Mouse (Mus musculus) intestine, embryonic 14.5 days (tissue): Measurements from ENCODE around the gene Aprt. TPM values are rescaled to one million over a fixed set of nuclear protein-coding genes. Genes with fewer than 3 reads are reported as not detected.
A peak's percentile ranks its signal among the peaks of the same experiment; 100 is the strongest.

ENCODE experiments used
- ATAC-seq: fragments of 200-750 bp; cut with Nextera tagmentation; replicated peaks from 2 replicates; pipeline ENCODE4 v1.8.0; 2017; ENCODE audit warnings: low read depth, moderate number of reproducible peaks, moderate TSS enrichment, moderate library complexity; ENCODE audit not compliant: low FRiP score, low TSS enrichment
- DNase-seq: peaks from one replicate; pipeline ENCODE4 v3.0.0-alpha.2; 2018; ENCODE audit warnings: low spot score
- H3K27ac ChIP-seq: fragments of 300-500 bp; sonication (generic); 2 replicates; pipeline ENCODE4 v1.5.1; 2014; ENCODE audit warnings: low read depth, mild to moderate bottlenecking, control low read depth
- H3K27me3 ChIP-seq: fragments of 300-500 bp; sonication (generic); replicated peaks from 2 replicates; pipeline ENCODE4 v1.6.1; 2014; ENCODE audit warnings: low read length, control low read depth; ENCODE audit not compliant: control insufficient read depth, insufficient read depth
- H3K36me3 ChIP-seq: fragments of 300-500 bp; sonication (generic); 2 replicates; pipeline ENCODE4 v1.6.1; 2014; ENCODE audit warnings: low read length, control low read depth; ENCODE audit not compliant: control insufficient read depth, insufficient read depth
- H3K4me1 ChIP-seq: fragments of 300-500 bp; sonication (generic); replicated peaks from 2 replicates; pipeline ENCODE4 v1.6.1; 2014; ENCODE audit warnings: low read length, control low read depth, mixed read lengths; ENCODE audit not compliant: control insufficient read depth, insufficient read depth
- H3K4me2 ChIP-seq: fragments of 300-500 bp; sonication (generic); 2 replicates; pipeline ENCODE4 v1.6.1; 2014; ENCODE audit warnings: low read length
- H3K4me3 ChIP-seq: fragments of 300-500 bp; sonication (generic); 2 replicates; pipeline ENCODE4 v1.5.1; 2014; ENCODE audit warnings: low read depth, low read length, control low read depth, mixed read lengths
- H3K9ac ChIP-seq: fragments of 300-500 bp; sonication (generic); 2 replicates; pipeline ENCODE4 v1.6.1; 2014; ENCODE audit warnings: mild to moderate bottlenecking, low read length
- H3K9me3 ChIP-seq: fragments of 300-500 bp; sonication (generic); 2 replicates; pipeline ENCODE4 v1.6.1; 2016; ENCODE audit warnings: low read length, control low read depth; ENCODE audit not compliant: control insufficient read depth
- whole genome bisulfite sequencing: fragments of 180-500 bp; shearing (Covaris S2); extraction: QIAGEN DNeasy Blood & Tissue Kit; methylation state at CpG from one replicate; pipeline ENCODE4 v1.1.7; 2014; 5-methylcytosine and 5-hydroxymethylcytosine counted together
- polyA plus RNA-seq: library from polyadenylated mRNA; unstranded; fragments of >200 nt; fragmentation: Nextera tagmentation; extraction: Ambion mirVana; gene quantifications from 2 replicates; pipeline ENCODE4 v1.2.1, GENCODE M21; 2014

Aprt gene
- polyA plus RNA-seq, 1 experiment from 2014 or later: 580 TPM

DNA sequence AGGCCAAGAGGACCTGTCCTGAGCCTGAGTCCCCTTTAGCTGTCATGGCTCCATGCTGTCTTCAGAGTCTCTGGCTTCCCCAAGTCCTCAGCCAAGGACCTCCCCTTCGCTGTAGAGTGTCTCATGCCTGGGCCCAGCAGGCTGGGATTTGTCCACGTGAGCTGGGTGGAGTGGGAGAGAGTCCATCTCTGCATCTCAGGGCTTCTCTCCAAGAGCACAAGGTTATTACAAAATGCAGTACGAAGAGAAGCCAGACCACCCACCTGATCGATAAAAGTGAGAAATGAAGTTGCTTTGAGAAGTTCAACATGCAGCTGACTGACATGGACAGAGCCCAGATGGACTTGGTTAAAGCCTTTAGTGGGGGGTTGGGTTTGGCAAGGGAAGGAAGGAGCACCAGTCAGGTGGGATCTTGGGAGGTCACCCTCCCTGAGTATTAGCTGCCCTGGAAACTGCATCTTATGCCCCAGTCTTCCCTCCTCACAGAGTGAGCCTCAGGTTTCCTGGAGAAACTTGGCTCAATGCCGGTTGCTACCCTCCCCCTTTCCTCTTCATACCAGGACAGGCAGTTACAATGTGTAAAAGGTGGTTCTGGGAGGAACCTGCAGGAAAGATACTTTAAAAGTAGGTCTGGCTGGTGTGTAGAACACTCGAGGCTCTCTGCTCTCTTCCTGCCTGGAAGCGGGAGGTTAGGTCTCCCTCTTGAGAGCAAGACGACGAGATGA is 39.6 kb upstream of the Aprt start:
- Histone ChIP-seq H3K4me2 (no peak overlapping the region), H3K9me3 (no peaks in the 10 kb centered on the region), H3K36me3 (peaks cover 9% of the 10 kb centered on the region; the same call in 1 of the 2 replicates), H3K27me3 (no peaks in the 10 kb centered on the region), H3K4me3 (no peak overlapping the region), H3K9ac (no peak overlapping the region), H3K27ac (no peak overlapping the region), H3K4me1 (peaks cover 14% of the 10 kb centered on the region; the same call in 1 of the 2 replicates)
- DNase-seq (no peak), ATAC-seq (no peak)
- WGBS: 60% methylated on average over 9 of the region's 9 CpGs

DNA sequence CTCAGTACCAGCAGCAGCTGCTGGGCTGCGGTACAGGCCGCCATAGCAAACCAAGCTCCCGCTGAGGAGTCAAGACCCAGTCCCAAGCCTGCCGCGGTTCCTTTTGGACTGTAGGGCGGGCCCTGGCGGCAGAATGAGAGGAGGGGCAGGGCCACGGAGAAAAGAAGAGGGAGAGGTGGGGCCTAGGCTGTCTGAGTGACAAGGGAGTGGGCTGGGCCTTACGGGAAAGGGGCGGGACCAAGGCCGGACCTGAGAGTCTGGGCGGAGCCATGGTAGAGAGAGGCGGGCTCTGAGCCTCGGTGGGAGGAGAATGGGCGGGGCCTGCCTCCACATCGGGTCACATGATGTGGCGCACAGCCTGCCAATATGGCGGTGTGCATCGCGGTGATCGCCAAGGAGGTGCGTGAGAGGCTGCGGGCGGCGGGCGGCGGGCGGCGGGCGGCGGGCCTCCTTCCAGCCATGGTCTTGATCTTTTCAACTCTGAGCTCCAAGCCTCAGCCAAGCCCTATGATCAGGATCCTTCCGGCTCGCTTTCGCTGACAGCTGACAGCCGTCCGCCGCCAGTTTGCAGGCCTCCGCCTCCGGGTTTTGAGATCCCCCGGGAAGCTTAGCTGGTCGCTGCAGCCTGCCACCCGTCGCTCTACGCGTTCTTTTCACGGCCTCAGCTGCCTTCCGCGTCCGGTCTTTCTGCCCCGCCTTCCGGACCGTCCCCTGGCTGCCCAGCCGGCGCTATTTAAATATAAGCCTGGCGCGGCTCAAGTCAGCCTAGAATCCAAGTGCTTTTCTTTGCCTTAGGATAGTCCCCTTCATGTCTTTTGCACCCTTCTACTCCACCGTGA is 34.8 kb upstream of the Aprt start, which contains the start of the genes Galns and Trappc2l:
Galns (minus strand) TSS at position 169 of the 839 bp plus-strand sequence.
Trappc2l (plus strand) TSS at position 346 of the 839 bp plus-strand sequence.
- H3K4me1 ChIP-seq: peaks cover 10% of the 10 kb centered on the region; the same call in 1 of the 2 replicates
- H3K9me3 ChIP-seq: no peaks in the 10 kb centered on the region
- H3K27ac ChIP-seq: peak within 1 kb of the TSS; percentile 71
- H3K27me3 ChIP-seq: no peaks in the 10 kb centered on the region
- under 1% methylated on average over 57 of the region's 57 CpGs for WGBS
- H3K36me3 ChIP-seq: peaks cover 9% of the 10 kb centered on the region; the same call in 1 of the 2 replicates
- peak within 1 kb of the TSS; percentile 70 for H3K4me3 ChIP-seq
- H3K9ac ChIP-seq: peak within 1 kb of the TSS; percentile 62
- ATAC-seq (peak; percentile 96), DNase-seq (peak; percentile 99)
- peak within 1 kb of the TSS; percentile 93 for H3K4me2 ChIP-seq

DNA sequence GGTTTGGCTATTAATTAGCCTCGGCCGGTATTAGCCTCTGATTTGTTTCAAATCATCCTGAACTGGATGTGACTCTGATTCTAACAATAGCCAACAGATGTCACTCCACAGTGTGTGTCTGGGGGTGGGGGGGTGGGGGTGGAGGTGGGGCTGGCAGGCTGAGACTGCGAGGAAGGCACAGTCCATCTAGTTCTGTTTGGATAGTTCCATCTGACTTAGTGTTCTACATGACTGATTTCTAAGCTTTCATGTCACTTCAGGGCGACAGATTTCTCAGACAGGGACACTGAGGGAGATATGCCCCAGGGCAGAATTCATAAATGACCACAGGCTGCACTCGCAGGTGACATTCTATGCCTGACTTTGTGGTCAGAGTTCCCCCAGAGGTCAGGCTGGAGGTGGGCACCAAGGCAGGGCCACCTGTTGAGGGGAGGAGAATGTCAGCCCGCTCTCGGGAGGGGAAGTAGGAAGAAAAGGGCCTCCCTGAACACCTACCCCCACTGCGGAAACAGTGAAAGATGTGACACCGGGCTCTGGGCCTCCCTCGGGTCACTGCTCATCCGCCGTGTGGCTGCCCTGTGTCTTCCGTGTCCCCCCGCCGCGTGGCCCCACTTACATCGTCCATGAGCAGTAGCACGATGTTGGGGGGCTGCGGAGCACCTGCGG is 34.0 kb upstream of the Aprt start:
- 6% methylated on average over 20 of the region's 20 CpGs for WGBS
- DNase-seq (no peak), ATAC-seq (no peak; the same call in 1 of the 2 replicates)
- Histone ChIP-seq H3K4me1 (peaks cover 10% of the 10 kb centered on the region; the same call in 1 of the 2 replicates), H3K27ac (peak overlapping the region; percentile 57; the same call in 1 of the 2 replicates), H3K36me3 (peaks cover 9% of the 10 kb centered on the region; the same call in 1 of the 2 replicates), H3K27me3 (no peaks in the 10 kb centered on the region), H3K4me2 (peak overlapping the region; percentile 93), H3K4me3 (peak overlapping the region; percentile 70), H3K9me3 (no peaks in the 10 kb centered on the region), H3K9ac (peak overlapping the region; percentile 59)

DNA sequence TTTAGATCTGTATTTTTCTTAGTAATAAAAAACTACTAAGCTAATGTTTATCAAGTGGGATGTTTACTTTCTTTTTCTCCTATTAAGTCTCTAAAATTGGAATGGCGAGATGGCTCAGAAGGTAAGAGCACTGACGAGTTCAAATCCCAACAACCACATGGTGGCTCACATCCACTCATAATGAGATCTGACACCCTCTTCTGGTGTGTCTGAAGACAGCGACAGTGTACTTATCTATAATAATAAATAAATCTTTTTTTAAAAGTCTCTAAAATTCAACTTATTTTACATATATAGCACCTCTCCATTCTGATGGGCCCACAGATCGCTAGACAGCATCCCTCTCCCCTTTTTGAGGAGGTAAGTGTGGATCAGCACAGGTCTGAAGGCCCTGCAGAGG is 33.5 kb upstream of the Aprt start:
- Histone ChIP-seq H3K4me1 (peaks cover 10% of the 10 kb centered on the region; the same call in 1 of the 2 replicates), H3K9me3 (no peaks in the 10 kb centered on the region), H3K4me2 (peak overlapping the region; percentile 93), H3K27ac (no peak overlapping the region), H3K27me3 (no peaks in the 10 kb centered on the region), H3K36me3 (peaks cover 4% of the 10 kb centered on the region; the same call in 1 of the 2 replicates), H3K4me3 (no peak overlapping the region), H3K9ac (no peak overlapping the region)
- ATAC-seq (no peak), DNase-seq (no peak)
- WGBS: 64% methylated on average over 4 of the region's 4 CpGs

DNA sequence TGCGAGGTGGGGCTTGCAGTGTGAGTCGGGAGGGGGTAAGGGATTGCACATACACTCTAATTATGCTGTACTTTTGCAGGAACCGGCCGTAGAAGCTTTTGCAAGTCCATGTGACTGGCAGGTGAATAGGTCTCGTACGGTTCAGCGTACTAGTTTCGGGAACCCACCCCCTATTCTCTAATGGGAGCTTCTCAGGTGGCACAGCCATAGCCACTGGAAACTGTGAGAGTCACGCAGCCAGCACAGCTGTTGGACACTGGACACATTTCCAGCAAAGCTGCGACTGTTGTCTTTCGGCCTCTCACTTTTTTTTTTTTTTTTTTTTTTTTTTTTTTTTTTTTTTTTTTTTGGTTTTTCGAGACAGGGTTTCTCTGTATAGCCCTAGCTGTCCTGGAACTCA is 30.1 kb upstream of the Aprt start:
- no peak for ATAC-seq
- Histone ChIP-seq H3K4me3 (no peak overlapping the region), H3K9me3 (no peaks in the 10 kb centered on the region), H3K27me3 (no peaks in the 10 kb centered on the region), H3K9ac (no peak overlapping the region), H3K27ac (no peak overlapping the region), H3K36me3 (no peaks in the 10 kb centered on the region), H3K4me1 (no peaks in the 10 kb centered on the region; the same call in 1 of the 2 replicates), H3K4me2 (no peak overlapping the region)
- 88% methylated on average over 11 of the region's 12 CpGs for WGBS
- no peak for DNase-seq

DNA sequence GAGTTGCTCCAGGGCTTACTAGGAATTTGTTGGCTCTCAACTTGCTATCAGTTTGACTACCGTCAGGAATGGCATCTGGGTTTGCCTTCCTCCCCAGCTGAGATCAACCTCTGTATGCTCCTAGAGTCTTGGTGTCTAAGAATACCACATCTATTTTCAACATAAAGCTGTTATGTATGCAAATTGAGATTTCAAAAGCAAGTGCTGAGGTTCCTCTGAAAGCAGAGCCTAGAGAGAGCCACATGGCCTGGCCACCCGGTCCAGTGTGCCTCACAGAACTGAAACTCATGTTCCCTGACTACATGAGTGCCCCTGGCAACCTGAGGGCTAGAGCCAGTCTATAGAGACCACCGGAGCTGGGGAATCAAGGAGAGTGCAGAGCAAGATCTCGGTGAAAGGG is 28.7 kb upstream of the Aprt start:
- no peak overlapping the region for H3K4me2 ChIP-seq
- no peak overlapping the region for H3K27ac ChIP-seq
- H3K4me3 ChIP-seq: no peak overlapping the region
- ATAC-seq (no peak), DNase-seq (no peak)
- no peaks in the 10 kb centered on the region; the same call in 1 of the 2 replicates for H3K4me1 ChIP-seq
- no peaks in the 10 kb centered on the region for H3K36me3 ChIP-seq
- 73% methylated on average over 4 of the region's 4 CpGs for WGBS
- H3K9ac ChIP-seq: no peak overlapping the region
- no peaks in the 10 kb centered on the region for H3K27me3 ChIP-seq
- no peaks in the 10 kb centered on the region for H3K9me3 ChIP-seq

DNA sequence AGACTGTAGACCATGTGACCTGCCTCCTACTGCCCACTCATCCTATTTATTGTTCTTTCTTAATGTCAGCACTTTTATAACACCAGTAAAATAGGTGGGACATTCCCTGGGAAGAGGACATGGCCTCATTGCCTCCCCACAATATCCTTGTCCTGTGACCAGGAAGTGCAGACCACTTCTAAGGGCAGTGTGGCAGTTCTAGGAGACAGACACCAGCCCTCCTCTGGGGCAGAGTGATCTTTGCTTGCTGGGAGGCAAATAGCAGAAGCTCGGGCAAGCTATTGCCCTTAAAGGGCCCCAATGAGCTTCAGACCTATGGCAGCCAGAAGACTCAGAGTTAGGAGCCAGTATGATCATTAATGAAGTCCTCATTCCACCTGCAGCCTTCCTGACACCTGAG is 27.9 kb upstream of the Aprt start:
- DNase-seq (no peak), ATAC-seq (no peak)
- H3K4me1 ChIP-seq: no peaks in the 10 kb centered on the region
- H3K27ac ChIP-seq: no peak overlapping the region
- H3K36me3 ChIP-seq: no peaks in the 10 kb centered on the region
- no peak overlapping the region for H3K4me3 ChIP-seq
- H3K9ac ChIP-seq: no peak overlapping the region
- H3K4me2 ChIP-seq: no peak overlapping the region
- 42% methylated on average over 1 of the region's 1 CpGs for WGBS
- H3K27me3 ChIP-seq: no peaks in the 10 kb centered on the region
- H3K9me3 ChIP-seq: no peaks in the 10 kb centered on the region

DNA sequence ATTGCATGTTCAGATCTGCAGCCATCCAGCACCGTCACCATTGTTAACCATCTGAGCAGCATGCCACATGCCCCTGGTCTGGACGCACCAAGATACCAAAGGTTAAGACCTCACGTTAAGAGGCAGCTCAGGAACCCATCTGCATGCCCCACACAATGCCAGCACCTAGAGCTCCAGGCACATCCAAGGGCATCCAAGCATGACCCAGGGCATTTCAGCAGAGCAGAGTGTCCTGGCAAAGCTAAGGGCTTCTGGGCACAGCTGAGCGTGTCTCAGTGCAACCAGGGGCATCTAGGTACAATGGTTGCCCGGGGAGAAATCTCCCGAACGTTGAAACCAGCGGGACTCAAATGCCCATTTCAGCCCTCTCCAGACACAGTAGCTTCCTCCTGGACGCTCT is 24.0 kb upstream of the Aprt start:
- H3K4me2 ChIP-seq: no peak overlapping the region
- DNase-seq (no peak), ATAC-seq (no peak)
- no peak overlapping the region for H3K9ac ChIP-seq
- H3K27ac ChIP-seq: no peak overlapping the region
- H3K4me1 ChIP-seq: no peaks in the 10 kb centered on the region
- H3K27me3 ChIP-seq: no peaks in the 10 kb centered on the region
- 0 out of 2 replicates have a peak, but pooled peaks cover 3% of the 10 kb centered on the region for H3K36me3 ChIP-seq
- no peaks in the 10 kb centered on the region for H3K9me3 ChIP-seq
- no peak overlapping the region for H3K4me3 ChIP-seq
- WGBS: 96% methylated on average over 9 of the region's 9 CpGs
